Mouse (Mus musculus) forebrain, embryonic 12.5 days (tissue): ENCODE data around the gene Xpc. TPM values are rescaled to one million over a fixed set of nuclear protein-coding genes. Genes with fewer than 3 reads are reported as not detected.
"Not testable (repeated sequence)": the region's sequence is repeated elsewhere in the genome, so short reads cannot be mapped to it uniquely, and the experiment has no call there.

Experiments used
- ATAC-seq: fragments of 200-750 bp; cut with Nextera tagmentation; 2 replicates; pipeline ENCODE4 v1.8.0; 2017; ENCODE audit warnings: moderate TSS enrichment; ENCODE audit not compliant: low FRiP score
- H3K27ac ChIP-seq: fragments of 300-500 bp; sonication (generic); 2 replicates; pipeline ENCODE4 v1.5.1; 2016; ENCODE audit warnings: mild to moderate bottlenecking
- H3K27me3 ChIP-seq: fragments of 300-500 bp; sonication (generic); 2 replicates; pipeline ENCODE4 v1.6.1; 2016; ENCODE audit warnings: mild to moderate bottlenecking
- H3K36me3 ChIP-seq: fragments of 300-500 bp; sonication (generic); replicated peaks from 2 replicates; pipeline ENCODE4 v1.6.1; 2016; ENCODE audit warnings: mild to moderate bottlenecking
- H3K4me1 ChIP-seq: fragments of 300-500 bp; sonication (generic); 2 replicates; pipeline ENCODE4 v1.6.1; 2016
- H3K4me2 ChIP-seq: fragments of 300-500 bp; sonication (generic); 2 replicates; pipeline ENCODE4 v1.6.1; 2016; ENCODE audit warnings: mild to moderate bottlenecking, moderate library complexity
- H3K4me3 ChIP-seq: fragments of 300-500 bp; sonication (generic); replicated peaks from 2 replicates; pipeline ENCODE4 v1.5.1; 2016; ENCODE audit warnings: mild to moderate bottlenecking
- H3K9ac ChIP-seq: fragments of 300-500 bp; sonication (generic); 2 replicates; pipeline ENCODE4 v1.6.1; 2016; ENCODE audit warnings: mild to moderate bottlenecking
- H3K9me3 ChIP-seq: fragments of 300-500 bp; sonication (generic); 2 replicates; pipeline ENCODE4 v1.6.1; 2016
- WGBS: fragments of 180-500 bp; shearing (Covaris S2); methylation state at CpG from one replicate; pipeline ENCODE4 v1.1.7; 2016; 5-methylcytosine and 5-hydroxymethylcytosine counted together
- polyA plus RNA-seq: library from polyadenylated mRNA; unstranded; fragments of >200 nt; fragmentation: Nextera tagmentation; extraction: Ambion mirVana; gene quantifications from 2 replicates; pipeline ENCODE4 v1.2.1, GENCODE M21; 2016

Xpc gene
- polyA plus RNA-seq, 1 experiment from 2014 or later, result 24.4 TPM

DNA sequence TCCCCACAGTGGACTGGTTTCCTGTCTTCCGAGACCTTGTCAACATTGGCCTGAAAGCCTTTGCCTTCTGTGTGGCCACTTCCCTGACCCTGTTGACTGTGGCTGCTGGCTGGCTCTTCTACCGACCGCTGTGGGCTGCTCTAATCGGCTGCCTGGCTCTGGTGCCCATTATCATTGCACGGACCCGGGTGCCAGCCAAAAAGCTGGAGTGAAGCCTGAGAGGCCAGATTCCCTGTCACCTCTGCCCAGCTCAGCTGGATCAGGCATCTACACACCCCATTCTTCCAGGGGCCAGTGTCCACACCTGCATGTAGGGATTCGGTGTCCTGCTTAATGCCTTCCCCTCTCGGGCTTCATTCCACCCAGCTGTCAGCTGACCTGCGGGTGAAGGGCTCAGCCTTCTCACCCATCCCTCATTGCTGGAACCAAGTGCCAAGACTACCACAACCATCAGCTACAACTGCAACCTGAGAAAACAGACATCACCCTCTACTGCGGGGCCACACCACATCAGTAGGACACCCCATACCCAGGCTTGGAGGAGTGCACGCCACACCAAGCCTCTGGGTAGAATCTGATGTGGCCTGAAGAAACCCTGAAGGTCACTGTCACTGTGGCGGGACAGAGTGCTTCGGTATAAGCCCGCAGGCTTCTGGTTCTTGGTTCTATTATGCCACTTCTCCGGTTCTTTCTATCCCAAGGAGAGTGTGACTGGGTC lies 28.8 kb downstream of the Xpc start:
- Histone ChIP-seq H3K9me3 (no peaks in the 10 kb centered on the region), H3K36me3 (peaks cover 88% of the 10 kb centered on the region), H3K27ac (no peak overlapping the region), H3K4me1 (no peaks in the 10 kb centered on the region), H3K4me3 (no peak overlapping the region), H3K9ac (no peak overlapping the region), H3K27me3 (no peaks in the 10 kb centered on the region), H3K4me2 (no peak overlapping the region)
- 92% methylated on average over 15 of the region's 15 CpGs for WGBS
- no peak for ATAC-seq

DNA sequence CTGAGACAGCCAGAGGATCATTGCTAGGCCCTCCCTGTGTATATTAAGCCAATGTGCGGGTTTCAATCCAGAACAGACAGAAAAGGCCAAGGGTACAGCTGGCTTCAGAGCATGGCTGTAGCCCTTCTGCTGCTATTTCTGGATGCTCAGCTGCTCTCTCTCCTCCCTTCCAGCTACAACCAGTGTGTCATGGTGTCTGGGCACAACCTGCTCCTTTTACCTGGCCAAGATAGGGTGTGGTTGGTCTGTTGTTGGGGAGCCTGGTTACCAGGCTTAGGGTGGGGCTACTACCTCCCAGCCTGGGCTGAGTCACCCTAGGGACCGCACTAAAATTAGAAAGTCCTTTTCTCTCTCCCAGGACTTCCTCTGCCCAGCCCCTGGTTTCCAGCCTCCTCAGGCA lies 32.3 kb downstream of the Xpc start:
- Histone ChIP-seq H3K4me2 (no peak overlapping the region), H3K27me3 (no peaks in the 10 kb centered on the region), H3K9ac (no peak overlapping the region), H3K36me3 (peaks cover 99% of the 10 kb centered on the region), H3K4me3 (no peak overlapping the region), H3K4me1 (no peaks in the 10 kb centered on the region), H3K9me3 (no peaks in the 10 kb centered on the region), H3K27ac (no peak overlapping the region)
- 100% methylated on average over 2 of the region's 2 CpGs for WGBS
- no peak for ATAC-seq

DNA sequence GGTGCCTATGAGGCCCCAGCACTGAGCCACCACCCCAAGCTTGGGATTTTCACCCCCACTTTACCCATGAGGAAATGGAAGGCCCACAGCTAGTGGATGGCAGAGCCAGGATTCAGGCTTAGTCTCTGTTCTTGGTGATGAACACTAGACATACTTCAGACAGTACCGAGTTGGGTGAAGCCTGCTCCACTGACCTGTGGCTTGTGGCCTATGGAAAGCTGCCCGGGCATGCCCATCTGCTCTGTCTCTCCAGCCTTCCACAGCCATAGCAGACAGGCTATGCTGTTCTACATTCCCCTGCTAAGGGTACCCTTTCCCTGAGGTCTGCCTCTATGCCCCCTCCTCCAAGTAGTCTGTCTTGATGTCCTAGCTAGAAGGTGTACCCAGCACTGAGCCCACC lies 39.1 kb downstream of the Xpc start:
- Histone ChIP-seq H3K9ac (no peak overlapping the region), H3K4me2 (no peak overlapping the region), H3K36me3 (peaks cover 50% of the 10 kb centered on the region), H3K27me3 (no peaks in the 10 kb centered on the region), H3K4me3 (no peak overlapping the region), H3K27ac (no peak overlapping the region), H3K4me1 (peaks cover 31% of the 10 kb centered on the region), H3K9me3 (no peaks in the 10 kb centered on the region)
- WGBS, result 96% methylated on average over 2 of the region's 2 CpGs
- no peak for ATAC-seq

DNA sequence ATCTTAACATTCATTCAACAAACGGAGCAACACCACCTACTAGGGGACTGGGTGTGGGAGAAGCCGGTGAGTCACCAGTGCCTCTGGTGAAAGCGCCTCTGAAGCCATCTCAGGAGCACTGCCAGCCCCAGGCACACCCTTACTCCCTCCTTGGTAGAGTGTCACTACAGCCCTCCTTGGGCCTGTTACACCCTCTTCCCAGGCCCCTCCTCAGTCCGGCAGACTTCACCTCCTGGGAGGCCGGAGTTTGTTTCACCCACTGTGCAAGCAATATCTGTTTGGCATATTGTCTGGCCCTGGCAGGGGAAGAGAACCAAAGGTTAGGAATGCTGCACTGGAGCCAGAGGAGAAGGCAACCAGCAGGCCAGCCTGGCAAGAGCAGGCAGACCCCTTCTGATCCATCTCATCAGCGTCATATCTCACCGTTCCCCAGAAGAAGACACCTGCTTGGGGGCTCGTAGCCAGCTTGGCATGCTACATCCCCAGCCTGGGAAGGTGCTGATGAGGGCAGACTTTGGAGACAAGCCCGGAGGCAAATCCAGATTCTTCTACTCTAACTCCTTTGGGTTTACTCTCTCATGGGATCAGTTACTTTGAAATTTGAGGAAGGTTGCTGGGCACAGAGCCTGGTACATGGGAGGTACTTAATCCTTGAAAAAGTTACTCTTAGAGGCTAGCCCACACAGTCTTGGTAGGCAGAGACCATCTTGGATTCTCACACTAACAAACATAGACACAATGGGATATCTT lies 41.1 kb downstream of the Xpc start:
- WGBS, result 57% methylated on average over 9 of the region's 9 CpGs

DNA sequence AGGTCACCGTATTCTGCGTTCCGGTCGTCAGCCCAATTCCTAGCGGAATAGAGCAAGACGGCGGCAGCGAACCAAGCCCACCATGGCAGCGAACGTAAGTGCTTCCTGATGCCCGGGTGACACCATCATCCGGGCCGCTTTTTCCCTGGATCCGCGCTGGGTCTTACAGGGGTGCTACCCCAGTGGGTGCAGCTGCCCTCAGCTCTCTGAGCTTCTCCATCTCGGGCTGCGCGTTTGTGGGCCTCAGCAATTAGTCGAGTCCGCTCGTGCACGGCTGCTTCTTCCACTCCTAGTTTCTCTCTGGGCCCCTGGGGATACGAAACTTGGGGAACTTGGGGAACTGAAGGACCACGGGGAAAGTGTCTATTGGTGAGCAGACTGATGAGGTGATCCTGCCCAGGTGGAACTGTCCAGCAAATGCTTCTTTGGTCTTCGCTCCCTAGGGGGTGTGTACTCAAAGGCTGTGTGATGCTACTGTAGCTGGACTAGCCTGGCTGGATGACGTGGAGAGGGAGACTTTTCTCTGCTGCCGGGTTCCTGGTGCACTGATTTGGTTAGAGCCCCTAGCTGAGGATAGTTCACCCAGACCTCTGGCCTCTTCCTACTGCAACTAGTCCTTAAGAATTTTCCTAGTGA lies 41.8 kb downstream of the Xpc start:
- H3K4me2 ChIP-seq, result peak overlapping the region; percentile 89
- peaks cover 31% of the 10 kb centered on the region for H3K36me3 ChIP-seq
- no peaks in the 10 kb centered on the region for H3K9me3 ChIP-seq
- whole genome bisulfite sequencing, result under 1% methylated on average over 27 of the region's 27 CpGs
- peak overlapping the region; percentile 81 for H3K9ac ChIP-seq
- H3K4me3 ChIP-seq, result peak overlapping the region; percentile 78
- H3K4me1 ChIP-seq, result peaks cover 32% of the 10 kb centered on the region
- H3K27me3 ChIP-seq, result no peaks in the 10 kb centered on the region
- ATAC-seq, result peak; percentile 64
- peak overlapping the region; percentile 50 for H3K27ac ChIP-seq

More for the DNA sequence above, 41.1 kb downstream of the Xpc start:
- Histone ChIP-seq H3K4me2 (peak overlapping the region; percentile 89), H3K4me3 (peak overlapping the region; percentile 78), H3K27ac (no peak overlapping the region), H3K27me3 (no peaks in the 10 kb centered on the region), H3K9ac (peak overlapping the region; percentile 81), H3K4me1 (peaks cover 32% of the 10 kb centered on the region), H3K36me3 (peaks cover 36% of the 10 kb centered on the region), H3K9me3 (no peaks in the 10 kb centered on the region)
- ATAC-seq, result no peak

DNA sequence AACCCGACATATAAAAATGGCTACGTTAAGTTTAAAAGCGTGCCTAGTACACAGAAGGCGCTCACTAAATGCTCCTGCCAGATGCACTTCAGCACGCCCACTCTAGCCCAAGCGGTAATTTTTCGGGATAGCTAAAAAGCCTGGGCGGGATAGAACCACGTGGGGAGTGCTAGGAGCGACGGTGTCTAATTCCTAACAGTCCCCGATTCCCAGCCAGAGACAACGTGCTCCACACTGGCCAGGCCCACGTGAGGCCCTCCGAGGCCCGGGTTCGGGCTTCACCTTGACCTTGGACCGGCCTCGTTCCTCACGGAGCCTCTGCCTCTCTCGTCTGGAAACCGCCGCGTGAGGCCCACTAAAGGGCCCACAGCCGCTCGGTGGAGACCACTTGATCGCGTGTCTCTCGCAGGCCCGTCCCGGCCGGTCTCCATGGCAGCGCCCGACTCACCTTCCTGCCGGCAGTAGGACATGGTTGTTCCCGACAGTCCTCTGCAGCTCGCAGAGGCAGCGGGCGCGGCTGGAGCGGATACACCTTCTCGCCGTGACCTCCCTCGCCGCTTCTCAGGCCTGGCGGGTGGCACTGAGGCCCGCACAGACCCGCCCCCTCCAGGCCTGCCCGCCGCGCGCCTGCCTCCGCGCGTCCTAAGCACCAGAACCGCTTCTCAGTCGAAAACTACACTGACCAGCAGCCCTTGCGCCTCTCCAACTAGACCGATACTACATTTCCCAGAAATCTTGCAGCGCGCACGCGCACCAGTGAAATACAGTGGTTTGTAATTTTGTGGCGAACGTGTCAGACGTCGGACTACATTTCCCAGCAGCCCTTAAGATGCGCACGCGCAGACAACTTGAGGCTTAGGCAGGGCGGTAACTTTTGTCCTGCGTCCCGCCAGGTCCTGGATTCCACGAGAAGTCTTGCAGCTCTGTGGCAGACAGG lies 42.6 kb downstream of the Xpc start, which contains the start of the genes Chchd4 and Tmem43:
Gene Chchd4 (minus strand): TSS at position 679 of the 937 bp plus-strand sequence.
Gene Tmem43 (plus strand): TSS at position 836 of the 937 bp plus-strand sequence.
- peak within 1 kb of the TSS; percentile 81 for H3K9ac ChIP-seq
- WGBS, result under 1% methylated on average over 74 of the region's 74 CpGs

DNA sequence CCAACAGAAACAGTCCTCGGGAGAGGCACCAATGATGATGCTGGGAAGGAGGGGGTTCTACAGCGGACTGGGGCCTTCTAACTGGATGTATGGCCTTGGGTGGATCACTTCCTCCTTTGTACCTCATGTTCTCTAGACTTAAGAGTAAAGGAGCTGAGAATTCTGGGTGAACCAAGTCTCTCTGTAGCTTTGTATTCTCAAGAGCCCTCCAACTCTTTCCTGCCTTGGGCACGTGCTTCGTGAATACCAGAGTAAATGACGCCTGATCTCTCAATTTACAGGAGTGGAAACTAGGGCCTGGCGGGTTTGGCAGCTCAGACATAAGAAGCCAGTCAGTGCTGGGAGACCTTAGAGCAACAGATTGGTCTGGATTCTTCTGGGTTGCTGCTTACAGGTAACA lies 43.4 kb downstream of the Xpc start:
- peaks cover 18% of the 10 kb centered on the region for H3K36me3 ChIP-seq
- peak overlapping the region; percentile 78 for H3K4me3 ChIP-seq
- H3K27me3 ChIP-seq, result no peaks in the 10 kb centered on the region
- H3K27ac ChIP-seq, result no peak overlapping the region
- ATAC-seq, result no peak
- H3K4me2 ChIP-seq, result peak overlapping the region; percentile 89
- H3K9me3 ChIP-seq, result no peaks in the 10 kb centered on the region
- peak overlapping the region; percentile 66 for H3K9ac ChIP-seq
- peaks cover 32% of the 10 kb centered on the region for H3K4me1 ChIP-seq
- WGBS, result 28% methylated on average over 6 of the region's 6 CpGs

More for the DNA sequence above, 42.6 kb downstream of the Xpc start, which contains the start of the genes Chchd4 and Tmem43:
- Histone ChIP-seq H3K4me2 (peak within 1 kb of the TSS; percentile 89), H3K9me3 (no peaks in the 10 kb centered on the region), H3K4me3 (peak within 1 kb of the TSS; percentile 78), H3K36me3 (peaks cover 23% of the 10 kb centered on the region), H3K27me3 (no peaks in the 10 kb centered on the region), H3K4me1 (peaks cover 32% of the 10 kb centered on the region), H3K27ac (peak within 1 kb of the TSS; percentile 66)
- peak; percentile 97 for ATAC-seq

DNA sequence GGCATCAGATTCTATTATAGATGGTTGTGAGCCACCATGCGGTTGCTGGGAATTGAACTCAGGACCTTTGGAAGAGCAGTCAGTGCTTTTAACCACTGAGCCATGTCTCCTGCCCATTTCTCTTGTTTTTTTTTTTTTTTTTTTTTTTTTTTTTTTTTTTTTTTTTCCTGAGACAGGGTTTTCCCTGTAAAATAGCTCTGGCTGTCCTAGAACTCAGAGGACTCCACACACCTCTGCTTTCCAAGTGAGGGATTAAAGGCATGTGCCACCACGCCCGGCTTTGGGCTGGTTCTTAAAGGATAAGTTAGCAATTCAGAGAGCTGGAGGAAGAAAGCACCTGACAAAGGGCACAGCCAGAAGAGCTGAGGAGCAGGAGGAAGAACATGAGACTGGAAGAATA lies 44.3 kb downstream of the Xpc start:
- H3K9ac ChIP-seq, H3K27me3 ChIP-seq, H3K27ac ChIP-seq, ATAC-seq, H3K9me3 ChIP-seq, H3K4me2 ChIP-seq, H3K4me3 ChIP-seq: not testable (repeated sequence)
- 91% methylated on average over 3 of the region's 3 CpGs for WGBS
- peaks cover 32% of the 10 kb centered on the region for H3K4me1 ChIP-seq
- H3K36me3 ChIP-seq, result peaks cover 21% of the 10 kb centered on the region

DNA sequence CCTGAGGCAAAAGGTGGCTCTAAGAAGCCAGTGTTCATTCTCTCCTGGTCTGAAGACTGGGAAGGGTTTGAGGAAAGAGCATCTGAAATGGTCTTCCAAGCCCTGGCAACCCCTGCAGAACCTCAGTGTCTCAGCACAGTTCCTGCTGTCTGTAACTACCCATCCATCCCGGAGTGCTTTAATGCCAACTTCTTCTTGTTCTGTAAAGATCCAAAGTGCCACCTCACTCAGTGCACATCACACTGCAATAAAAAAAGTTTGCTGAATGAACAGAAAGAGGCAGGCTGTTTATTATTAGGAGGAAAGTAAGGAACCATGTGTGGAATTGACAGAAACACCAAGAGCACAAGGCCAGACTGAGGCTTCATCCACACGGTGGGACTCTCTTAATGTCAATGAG lies 45.0 kb downstream of the Xpc start:
- H3K4me2 ChIP-seq, result no peak overlapping the region
- no peaks in the 10 kb centered on the region for H3K9me3 ChIP-seq
- 95% methylated on average over 2 of the region's 2 CpGs for WGBS
- H3K36me3 ChIP-seq, result peaks cover 27% of the 10 kb centered on the region
- H3K27me3 ChIP-seq, result no peaks in the 10 kb centered on the region
- no peak overlapping the region for H3K4me3 ChIP-seq
- no peak overlapping the region for H3K27ac ChIP-seq
- no peak for ATAC-seq
- H3K4me1 ChIP-seq, result peaks cover 32% of the 10 kb centered on the region
- H3K9ac ChIP-seq, result no peak overlapping the region

DNA sequence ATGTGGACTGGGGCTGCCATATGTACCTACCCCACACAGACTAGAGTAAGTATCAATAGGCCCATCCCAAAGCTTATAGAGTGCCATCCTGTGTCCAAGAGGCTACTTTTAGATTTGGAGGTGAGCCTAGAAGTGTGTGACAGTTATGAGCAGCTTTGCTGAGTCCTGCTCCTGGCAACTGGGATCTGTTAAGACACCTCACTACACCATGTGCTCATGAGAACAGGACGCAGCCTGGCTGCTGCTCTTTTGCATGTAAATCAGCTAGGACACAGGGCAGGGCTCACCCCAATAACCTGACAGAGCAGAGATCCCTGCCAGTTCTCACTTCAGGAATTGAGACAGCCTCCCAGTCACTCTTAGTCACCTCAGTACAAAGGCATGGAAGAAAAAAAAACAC lies 48.6 kb downstream of the Xpc start:
- Histone ChIP-seq H3K4me3 (no peak overlapping the region), H3K9me3 (no peaks in the 10 kb centered on the region), H3K27me3 (no peaks in the 10 kb centered on the region), H3K27ac (no peak overlapping the region), H3K4me1 (peaks cover 7% of the 10 kb centered on the region), H3K4me2 (no peak overlapping the region), H3K9ac (no peak overlapping the region), H3K36me3 (peaks cover 59% of the 10 kb centered on the region)
- ATAC-seq, result no peak
- WGBS, result 71% methylated on average over 1 of the region's 1 CpGs

DNA sequence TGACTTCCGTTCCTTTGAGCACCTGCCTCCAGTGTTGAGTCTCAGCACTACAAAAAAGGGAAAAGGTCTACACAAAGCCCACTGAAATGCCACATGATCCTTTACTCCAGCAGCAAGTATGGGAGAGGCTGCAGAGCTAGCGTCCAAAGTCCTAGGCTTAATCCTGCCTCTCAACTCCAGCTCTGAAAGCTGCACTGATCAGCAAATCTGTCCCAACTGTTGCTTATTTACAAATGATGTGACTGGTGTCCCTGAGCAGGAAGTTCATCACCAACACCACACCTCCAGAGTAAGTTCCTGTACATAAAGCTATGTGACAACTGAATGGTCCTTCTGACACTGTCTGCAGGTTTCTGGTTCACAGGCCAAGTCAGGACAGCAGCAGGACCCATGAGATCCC lies 49.9 kb downstream of the Xpc start:
- no peaks in the 10 kb centered on the region for H3K4me1 ChIP-seq
- no peak for ATAC-seq
- H3K9ac ChIP-seq, result no peak overlapping the region
- 88% methylated on average over 2 of the region's 2 CpGs for WGBS
- no peaks in the 10 kb centered on the region for H3K27me3 ChIP-seq
- H3K4me3 ChIP-seq, result no peak overlapping the region
- peaks cover 59% of the 10 kb centered on the region for H3K36me3 ChIP-seq
- H3K27ac ChIP-seq, result no peak overlapping the region
- no peaks in the 10 kb centered on the region for H3K9me3 ChIP-seq
- no peak overlapping the region for H3K4me2 ChIP-seq
